Mouse (Mus musculus): ENCODE measurements at regions not wholly inside any gene's neighbourhood (a gene's known extent, or its start where the extent isn't known, plus 50 kb on each side); places are given as distances from the start of the nearest gene placed in this dataset.
A peak's percentile ranks its signal among the peaks of the same experiment; 100 is the strongest.

- WGBS, result 17% methylated on average over 9 of the region's 9 CpGs
- Histone ChIP-seq H3K27ac (no peak overlapping the region), H3K27me3 (0 out of 2 replicates have a peak, but pooled peaks cover 3% of the 10 kb centered on the region), H3K4me3 (no peak overlapping the region), H3K9me3 (no peaks in the 10 kb centered on the region), H3K36me3 (no peaks in the 10 kb centered on the region), H3K4me1 (peaks cover 7% of the 10 kb centered on the region; the same call in 1 of the 2 replicates), H3K9ac (no peak overlapping the region), H3K4me2 (replicated peaks) (no peak overlapping the region)
- ATAC-seq (ENCODE audit: low FRiP score, low read depth), result no peak
These were observed 445.9 kb downstream of the Ttll7 start for GRCm38 (mm10) chr3:147298065-147298464.

- Histone ChIP-seq H3K27ac (no peak overlapping the region), H3K4me1 (no peaks in the 10 kb centered on the region; the same call in 1 of the 2 replicates), H3K36me3 (no peaks in the 10 kb centered on the region), H3K4me2 (replicated peaks) (no peak overlapping the region), H3K4me3 (no peak overlapping the region), H3K27me3 (no peaks in the 10 kb centered on the region), H3K9ac (no peak overlapping the region), H3K9me3 (no peaks in the 10 kb centered on the region)
- ATAC-seq (ENCODE audit: low FRiP score, low read depth), result no peak
- 98% methylated on average over 2 of the region's 2 CpGs for WGBS
These were observed 473.4 kb downstream of the Ttll7 start for GRCm38 (mm10) chr3:147325522-147325921.

- no peak for ATAC-seq (ENCODE audit: low FRiP score, low read depth)
- no peak overlapping the region for H3K4me2 ChIP-seq (replicated peaks)
- H3K36me3 ChIP-seq, result no peaks in the 10 kb centered on the region
- no peak overlapping the region for H3K4me3 ChIP-seq
- no peaks in the 10 kb centered on the region for H3K27me3 ChIP-seq
- peaks cover 15% of the 10 kb centered on the region for H3K4me1 ChIP-seq
- 74% methylated on average over 6 of the region's 6 CpGs for WGBS
- no peak overlapping the region for H3K9ac ChIP-seq
- H3K9me3 ChIP-seq, result no peaks in the 10 kb centered on the region
- no peak overlapping the region for H3K27ac ChIP-seq
These were observed 482.1 kb downstream of the Ttll7 start for GRCm38 (mm10) chr3:147334301-147334700.

- ATAC-seq (ENCODE audit: low FRiP score, low read depth), result no peak
These were observed 483.1 kb downstream of the Ttll7 start for GRCm38 (mm10) chr3:147335286-147335685.

GRCm38 (mm10) chr3:147339427-147339826 is 487.3 kb downstream of the Ttll7 start:
- Histone ChIP-seq H3K27ac (no peak overlapping the region), H3K4me3 (no peak overlapping the region), H3K4me2 (replicated peaks) (no peak overlapping the region), H3K4me1 (peaks cover 24% of the 10 kb centered on the region), H3K27me3 (no peaks in the 10 kb centered on the region), H3K9me3 (no peaks in the 10 kb centered on the region), H3K36me3 (no peaks in the 10 kb centered on the region), H3K9ac (no peak overlapping the region)
- no peak for ATAC-seq (ENCODE audit: low FRiP score, low read depth)
- 22% methylated on average over 2 of the region's 2 CpGs for WGBS

More at GRCm38 (mm10) chr3:147335286-147335685, 483.1 kb downstream of the Ttll7 start:
- Histone ChIP-seq H3K9me3 (no peaks in the 10 kb centered on the region), H3K36me3 (no peaks in the 10 kb centered on the region), H3K27me3 (no peaks in the 10 kb centered on the region), H3K4me3 (no peak overlapping the region), H3K4me2 (replicated peaks) (no peak overlapping the region), H3K9ac (no peak overlapping the region), H3K4me1 (peaks cover 18% of the 10 kb centered on the region), H3K27ac (no peak overlapping the region)
- 31% methylated on average over 7 of the region's 7 CpGs for WGBS

GRCm38 (mm10) chr3:147347278-147348039 is 495.3 kb downstream of the Ttll7 start:
- Histone ChIP-seq H3K27me3 (no peaks in the 10 kb centered on the region), H3K9ac (no peak overlapping the region), H3K36me3 (no peaks in the 10 kb centered on the region), H3K4me2 (replicated peaks) (no peak overlapping the region), H3K27ac (no peak overlapping the region), H3K4me3 (no peak overlapping the region), H3K4me1 (peaks cover 10% of the 10 kb centered on the region), H3K9me3 (no peaks in the 10 kb centered on the region)
- no peak for ATAC-seq (ENCODE audit: low FRiP score, low read depth)
- 35% methylated on average over 5 of the region's 5 CpGs for WGBS

- Histone ChIP-seq H3K27ac (no peak overlapping the region), H3K4me1 (no peaks in the 10 kb centered on the region), H3K27me3 (no peaks in the 10 kb centered on the region), H3K4me2 (replicated peaks) (no peak overlapping the region), H3K9ac (no peak overlapping the region), H3K4me3 (no peak overlapping the region), H3K36me3 (no peaks in the 10 kb centered on the region), H3K9me3 (no peaks in the 10 kb centered on the region)
- 89% methylated on average over 5 of the region's 5 CpGs for WGBS
- ATAC-seq (ENCODE audit: low FRiP score, low read depth), result no peak
These were observed 534.9 kb downstream of the Ttll7 start for GRCm38 (mm10) chr3:147387077-147387476.

GRCm38 (mm10) chr3:147398298-147398697 is 546.1 kb downstream of the Ttll7 start:
- Histone ChIP-seq H3K36me3 (no peaks in the 10 kb centered on the region), H3K4me3 (no peak overlapping the region), H3K4me2 (replicated peaks) (no peak overlapping the region), H3K27ac (no peak overlapping the region), H3K9ac (no peak overlapping the region), H3K27me3 (no peaks in the 10 kb centered on the region), H3K9me3 (no peaks in the 10 kb centered on the region), H3K4me1 (no peaks in the 10 kb centered on the region)
- ATAC-seq (ENCODE audit: low FRiP score, low read depth), result no peak
- WGBS, result 84% methylated on average over 8 of the region's 8 CpGs

- no peak overlapping the region for H3K4me3 ChIP-seq
- 41% methylated on average over 4 of the region's 4 CpGs for WGBS
- H3K4me2 ChIP-seq (replicated peaks), result no peak overlapping the region
- H3K4me1 ChIP-seq, result peaks cover 15% of the 10 kb centered on the region
- no peaks in the 10 kb centered on the region for H3K36me3 ChIP-seq
- no peak overlapping the region for H3K27ac ChIP-seq
- no peaks in the 10 kb centered on the region for H3K9me3 ChIP-seq
- peak; percentile 67 for ATAC-seq (ENCODE audit: low FRiP score, low read depth)
- H3K27me3 ChIP-seq, result no peaks in the 10 kb centered on the region
- H3K9ac ChIP-seq, result no peak overlapping the region
These were observed 560.1 kb downstream of the Ttll7 start for GRCm38 (mm10) chr3:147412274-147412673.

- no peak overlapping the region for H3K9ac ChIP-seq
- WGBS, result 39% methylated on average over 3 of the region's 3 CpGs
These were observed 564.8 kb downstream of the Ttll7 start for GRCm38 (mm10) chr3:147416926-147417325.

GRCm38 (mm10) chr3:147419129-147419528 is 567.0 kb downstream of the Ttll7 start:
- Histone ChIP-seq H3K9me3 (no peaks in the 10 kb centered on the region), H3K4me2 (replicated peaks) (no peak overlapping the region), H3K4me1 (peaks cover 15% of the 10 kb centered on the region), H3K4me3 (no peak overlapping the region), H3K27me3 (no peaks in the 10 kb centered on the region), H3K27ac (no peak overlapping the region), H3K9ac (no peak overlapping the region), H3K36me3 (no peaks in the 10 kb centered on the region)
- WGBS, result 59% methylated on average over 3 of the region's 3 CpGs
- no peak for ATAC-seq (ENCODE audit: low FRiP score, low read depth)

More at GRCm38 (mm10) chr3:147416926-147417325, 564.8 kb downstream of the Ttll7 start:
- H3K9me3 ChIP-seq, result no peaks in the 10 kb centered on the region
- no peaks in the 10 kb centered on the region for H3K36me3 ChIP-seq
- H3K4me2 ChIP-seq (replicated peaks), result no peak overlapping the region
- H3K4me1 ChIP-seq, result peaks cover 15% of the 10 kb centered on the region
- no peak for ATAC-seq (ENCODE audit: low FRiP score, low read depth)
- no peak overlapping the region for H3K4me3 ChIP-seq
- H3K27ac ChIP-seq, result no peak overlapping the region
- no peaks in the 10 kb centered on the region for H3K27me3 ChIP-seq

- no peak for ATAC-seq (ENCODE audit: low FRiP score, low read depth)
- H3K4me2 ChIP-seq (replicated peaks), result no peak overlapping the region
- no peaks in the 10 kb centered on the region for H3K27me3 ChIP-seq
- H3K4me1 ChIP-seq, result peaks cover 14% of the 10 kb centered on the region
- 70% methylated on average over 5 of the region's 5 CpGs for WGBS
- H3K36me3 ChIP-seq, result no peaks in the 10 kb centered on the region
- H3K4me3 ChIP-seq, result no peak overlapping the region
- no peak overlapping the region for H3K27ac ChIP-seq
- no peak overlapping the region for H3K9ac ChIP-seq
- H3K9me3 ChIP-seq, result no peaks in the 10 kb centered on the region
These were observed 570.0 kb downstream of the Ttll7 start for GRCm38 (mm10) chr3:147422196-147422595.
